Comparison of ENCODE assay signal across 14 mouse cellular contexts in genomic region chr11:12837920-12838319, GRCm38 (mm10).
"Had no signal": no experiment of that assay in that cellular context is flagged by ENCODE, and none has a peak within 500 bp of the region (broad histone marks: within the 10 kb centered on the region; RNA-seq: fewer than 3 reads in every experiment).

No protein-coding gene starts in this region.

- H3K4me3 ChIP-seq: limb, embryonic 13.5 days; midbrain, embryonic 12.5 days; neural tube, embryonic 13.5 days had no signal

- H3K27ac ChIP-seq: limb, embryonic 13.5 days; liver, embryonic 14.5 days; midbrain, embryonic 12.5 days; neural tube, embryonic 13.5 days had no signal

- H3K36me3 ChIP-seq: limb, embryonic 13.5 days; midbrain, embryonic 12.5 days; neural tube, embryonic 13.5 days had no signal

- H3K4me2 ChIP-seq: limb, embryonic 13.5 days; midbrain, embryonic 12.5 days; neural tube, embryonic 13.5 days had no signal

- H3K27me3 ChIP-seq: limb, embryonic 13.5 days; midbrain, embryonic 12.5 days; neural tube, embryonic 13.5 days had no signal

- DNase-seq: kidney, postnatal 14 days; layer of hippocampus, adult 9-11 months; layer of hippocampus, postnatal 36 days; left cerebral cortex, postnatal 4 days; lung, adult 18-20 months; retina, postnatal 1 day; right cerebral cortex, postnatal 4 days; spleen, adult 18-20 months; thymus, adult 18-20 months; thymus, postnatal 14 days had no signal

- H3K9me3 ChIP-seq: limb, embryonic 13.5 days; midbrain, embryonic 12.5 days; neural tube, embryonic 13.5 days had no signal

- H3K9ac ChIP-seq: limb, embryonic 13.5 days; liver, embryonic 14.5 days; midbrain, embryonic 12.5 days; neural tube, embryonic 13.5 days had no signal

- H3K4me1 ChIP-seq: limb, embryonic 13.5 days; midbrain, embryonic 12.5 days; neural tube, embryonic 13.5 days had no signal
